Mouse (Mus musculus): ENCODE measurements around the gene Get4.

Gene Get4

DNA sequence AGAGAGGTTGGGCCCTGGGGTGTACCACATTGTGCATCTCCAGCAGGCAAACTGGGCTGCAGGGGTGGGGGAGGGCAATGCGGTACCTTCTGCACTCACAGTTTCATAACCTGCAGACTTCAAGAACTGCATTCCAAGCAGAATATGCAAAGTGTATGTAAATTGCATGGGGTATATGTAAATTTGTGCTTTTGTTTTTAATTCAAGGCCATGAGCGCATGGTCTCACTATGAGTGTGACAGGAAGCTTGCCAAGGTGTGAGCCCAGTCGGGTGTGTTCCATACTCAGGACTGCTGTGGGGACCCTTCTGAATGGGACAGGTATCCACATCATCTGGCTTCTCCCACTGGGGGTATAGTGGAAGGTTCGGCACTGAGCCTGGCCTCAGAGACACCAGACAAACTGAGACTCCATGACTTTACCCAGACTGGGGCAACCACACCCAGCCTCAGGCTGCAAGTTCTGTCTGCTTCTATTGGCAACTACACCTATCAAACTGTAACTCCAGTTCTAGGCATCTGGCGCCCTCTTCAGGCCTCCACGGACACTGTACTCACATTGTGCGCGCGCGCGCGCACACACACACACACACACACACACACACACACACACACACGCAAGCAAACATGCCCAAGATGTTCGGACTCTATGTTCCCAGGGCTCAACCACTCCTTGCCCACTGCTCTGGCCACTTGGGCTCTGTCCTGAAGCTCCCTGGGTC is 31.5 kb downstream of the Get4 start:
- no peak for DNase-seq (ENCODE audit: low spot score in 2 of 2)

DNA sequence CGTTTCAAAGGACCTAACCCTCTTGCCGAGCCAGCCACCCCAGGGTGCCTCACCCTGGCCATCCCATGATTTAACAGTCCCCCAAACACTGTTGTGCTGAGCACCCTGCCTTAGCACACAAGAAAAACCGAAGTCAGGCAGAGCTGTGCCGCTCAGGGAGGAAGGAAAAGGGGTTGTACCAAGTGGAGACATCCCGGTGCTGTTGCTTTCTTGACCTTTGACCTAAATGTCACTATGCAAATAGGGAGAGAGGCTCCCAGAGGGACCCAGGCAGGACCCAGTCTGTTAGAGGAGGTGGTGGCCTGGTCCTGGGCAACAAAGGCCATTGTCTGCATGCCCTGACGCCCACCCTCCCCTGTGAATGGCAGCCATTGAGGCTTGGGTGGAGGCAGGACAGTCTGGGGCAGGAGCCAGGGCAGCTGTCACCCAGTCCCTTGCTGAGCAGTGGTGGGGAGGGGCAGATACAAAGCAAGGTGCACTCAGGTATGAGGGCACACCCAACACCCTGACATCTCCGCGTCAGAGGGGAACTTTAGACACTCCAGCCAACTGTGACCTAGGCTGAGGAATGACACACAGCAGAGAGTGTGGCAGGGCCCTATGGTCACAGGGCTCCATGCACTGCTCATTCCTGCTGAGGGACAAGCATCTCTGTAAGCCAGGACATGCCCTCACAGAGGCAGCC is 33.4 kb downstream of the Get4 start:
- no peak for DNase-seq (ENCODE audit: low spot score in 2 of 2)

DNA sequence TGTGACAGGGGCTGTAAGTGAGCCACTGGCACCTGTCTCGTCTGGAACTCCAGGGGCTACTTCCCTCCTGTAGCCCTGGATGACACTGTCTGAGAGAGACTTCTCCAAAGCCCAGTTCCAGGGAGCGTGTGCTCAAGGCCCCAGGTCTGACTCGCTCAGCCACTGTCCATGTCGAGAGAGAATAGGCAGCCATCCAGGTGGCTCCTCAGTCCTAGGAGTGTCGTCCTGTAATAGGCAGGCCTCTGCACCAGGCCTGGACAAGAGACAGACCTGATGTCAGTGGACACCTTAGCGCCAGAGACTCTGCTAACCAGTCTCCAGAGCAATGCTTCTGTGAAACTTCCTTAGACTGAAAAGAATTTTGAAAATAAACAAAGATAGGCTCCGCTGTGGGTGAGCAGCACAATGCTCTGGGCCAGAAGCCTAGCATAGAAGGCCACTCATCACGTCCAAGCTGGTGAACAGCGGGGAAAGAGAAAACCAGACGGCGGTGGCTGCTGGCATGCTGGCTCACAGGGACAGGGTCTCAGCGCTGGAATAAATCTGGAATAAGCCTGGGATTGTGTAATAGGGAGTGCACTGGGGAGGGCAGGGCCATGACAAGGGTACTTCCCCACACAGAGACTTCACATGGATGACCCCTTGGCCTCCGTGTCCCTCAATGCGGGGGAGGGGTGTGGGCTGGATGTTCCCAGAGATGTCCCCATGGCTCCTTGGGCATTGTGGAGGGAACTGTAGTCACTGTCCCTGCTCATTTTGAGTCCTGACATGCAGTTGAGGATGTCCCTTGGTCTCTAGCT is 34.2 kb downstream of the Get4 start:
- no peak for DNase-seq (ENCODE audit: low spot score in 2 of 2)

DNA sequence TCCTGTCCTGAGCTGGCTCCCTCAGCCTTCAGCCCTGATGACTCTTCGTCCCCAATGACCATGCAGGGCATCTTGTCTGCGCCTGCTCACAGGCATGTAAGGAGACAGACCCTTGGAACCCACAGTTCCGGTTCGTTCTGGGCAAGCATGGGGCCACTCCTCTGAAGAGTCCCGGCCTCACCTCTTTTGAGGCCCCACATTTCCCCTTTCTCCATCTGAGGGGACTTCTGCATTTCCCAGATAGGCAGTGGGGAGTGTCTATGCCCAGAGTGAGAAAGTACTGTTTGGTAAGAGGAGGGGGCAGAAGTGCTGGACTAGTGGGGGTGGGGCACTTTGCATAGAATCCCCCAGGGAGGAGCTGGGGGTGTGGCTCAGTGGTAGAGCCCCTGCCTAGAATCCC is 35.0 kb downstream of the Get4 start:
- DNase-seq (ENCODE audit: low spot score in 2 of 2), result no peak

DNA sequence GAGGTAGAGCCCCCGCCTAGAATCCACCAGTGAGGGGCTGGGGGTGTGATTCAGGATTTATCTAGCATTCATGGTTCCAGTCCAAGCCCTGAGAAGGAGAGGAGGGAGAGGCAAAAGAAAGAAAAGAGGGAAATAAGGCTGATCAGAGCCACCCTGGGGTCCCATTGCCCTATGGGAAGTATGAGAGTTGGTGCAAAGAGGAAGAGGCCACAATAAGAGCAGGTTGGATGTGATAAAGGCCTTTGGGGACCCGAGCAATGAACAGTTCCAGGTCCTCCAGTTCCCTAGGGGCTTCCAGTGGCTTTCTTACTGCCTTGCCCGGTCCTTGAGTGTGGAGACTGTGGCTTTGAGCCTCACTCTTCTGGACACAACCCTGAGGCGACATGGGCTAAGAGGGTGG is 35.7 kb downstream of the Get4 start:
- no peak for DNase-seq (ENCODE audit: low spot score in 2 of 2)

DNA sequence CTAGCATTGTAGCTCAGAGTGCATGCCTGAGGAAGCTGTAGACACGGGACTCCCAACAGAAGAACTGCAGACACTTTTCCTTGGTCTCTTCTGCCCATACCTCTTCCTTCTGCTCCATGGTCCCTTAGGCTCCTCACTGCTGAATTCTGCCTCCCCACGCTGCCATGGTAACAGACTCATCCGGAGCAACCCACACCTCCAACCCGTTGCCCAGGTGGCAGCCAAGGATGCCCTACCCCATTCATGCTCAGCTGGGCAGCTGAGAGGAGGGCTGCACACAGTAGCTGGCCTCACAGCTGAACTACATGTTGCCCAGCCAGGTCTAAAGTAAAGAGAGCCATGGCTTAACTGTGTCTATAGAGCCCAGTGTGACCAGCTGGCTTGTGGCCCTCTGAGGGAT is 36.5 kb downstream of the Get4 start:
- DNase-seq (ENCODE audit: low spot score in 2 of 2), result no peak

DNA sequence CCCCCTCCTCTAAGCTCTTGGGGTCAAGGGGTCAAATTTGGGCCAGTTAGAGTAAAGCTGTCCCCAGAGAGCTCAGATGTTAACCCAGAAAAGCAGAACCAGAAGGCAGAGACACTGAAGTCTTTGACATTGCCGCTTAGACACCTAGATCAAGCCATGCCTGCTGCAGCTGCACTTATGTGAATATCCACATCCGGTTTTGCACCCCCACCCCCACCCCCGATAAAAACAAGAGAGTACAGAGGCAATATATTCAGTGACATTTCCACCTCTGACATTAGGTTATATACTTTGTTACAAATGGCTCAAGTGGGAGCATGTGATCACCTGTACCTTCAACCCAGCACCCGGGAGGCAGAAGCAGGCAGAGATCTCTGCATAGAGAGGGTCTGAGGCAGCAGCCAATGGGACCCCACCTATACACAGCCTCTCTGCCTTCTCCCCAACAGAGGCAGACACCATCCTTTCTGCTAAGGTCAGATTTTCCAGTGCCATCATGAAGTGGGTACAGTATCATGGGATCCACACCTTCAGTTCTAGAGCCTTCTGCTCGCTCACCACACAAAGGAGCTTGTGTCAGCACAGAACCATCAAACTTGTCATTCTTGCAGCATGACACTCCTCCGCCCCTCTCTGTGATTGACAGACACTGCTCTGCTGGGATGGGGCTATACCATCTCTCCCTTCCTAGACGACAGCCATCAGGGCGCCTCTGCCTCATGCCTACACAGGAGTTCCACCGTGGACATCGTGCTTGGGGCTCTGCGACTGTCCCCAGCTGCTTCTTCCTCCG is 38.5 kb downstream of the Get4 start:
- no peak for DNase-seq (ENCODE audit: low spot score in 2 of 2)

DNA sequence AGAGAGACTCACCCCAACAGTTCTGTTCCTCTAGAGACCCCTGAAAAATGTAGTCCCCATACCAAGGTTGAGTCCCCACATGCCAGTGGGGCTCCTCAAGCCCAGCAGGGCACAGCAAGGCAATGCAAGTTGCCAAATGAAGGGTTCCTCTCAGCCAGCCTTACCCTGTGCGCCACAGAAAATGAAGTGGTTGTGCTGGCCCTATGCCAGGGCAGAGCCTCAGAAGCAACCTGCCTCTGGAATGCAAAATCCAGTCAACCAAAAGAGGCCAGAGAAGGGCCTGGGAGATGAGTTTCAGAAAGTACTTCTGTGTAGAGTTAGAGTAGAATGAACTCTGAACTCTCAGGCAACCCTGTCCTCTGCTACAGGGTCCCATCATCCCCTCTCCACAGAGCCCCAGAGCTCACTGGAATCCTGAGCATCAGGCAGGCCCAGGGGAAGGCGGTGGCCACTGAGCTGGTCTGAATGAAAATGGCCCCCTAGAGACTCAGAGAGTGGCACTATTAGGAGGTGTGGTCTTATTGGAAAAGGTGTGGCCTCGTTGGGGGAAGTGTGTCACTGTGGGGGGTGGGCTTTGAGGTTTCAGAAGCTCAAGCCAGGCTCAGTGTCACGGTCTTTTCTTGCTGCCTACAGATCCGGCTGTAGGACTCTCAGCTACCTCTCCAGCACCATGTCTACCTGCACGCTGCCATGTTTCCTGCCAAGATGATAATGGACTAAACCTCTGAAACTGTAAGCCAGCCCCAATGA is 39.9 kb downstream of the Get4 start:
- no peak for DNase-seq (ENCODE audit: low spot score in 2 of 2)

DNA sequence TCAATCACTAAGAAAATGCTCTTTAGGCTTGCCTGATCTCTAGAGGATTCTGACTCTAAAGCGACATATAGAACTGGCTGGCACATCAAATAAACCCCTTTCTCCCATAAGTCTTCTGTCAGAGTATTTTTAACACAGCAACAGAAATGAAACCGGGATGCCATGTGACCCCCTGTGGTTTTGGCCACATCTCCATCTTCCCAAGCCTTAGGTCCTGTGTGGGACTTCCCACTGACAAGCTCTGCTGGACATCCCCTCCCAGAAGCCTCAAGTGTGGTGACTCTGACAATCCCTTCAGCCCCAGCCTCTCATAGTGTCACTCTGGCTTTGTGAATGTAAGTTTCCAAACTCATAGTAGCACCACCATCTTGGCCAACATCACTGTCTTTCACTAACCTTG is 42.0 kb downstream of the Get4 start:
- no peak for DNase-seq (ENCODE audit: low spot score in 2 of 2)

DNA sequence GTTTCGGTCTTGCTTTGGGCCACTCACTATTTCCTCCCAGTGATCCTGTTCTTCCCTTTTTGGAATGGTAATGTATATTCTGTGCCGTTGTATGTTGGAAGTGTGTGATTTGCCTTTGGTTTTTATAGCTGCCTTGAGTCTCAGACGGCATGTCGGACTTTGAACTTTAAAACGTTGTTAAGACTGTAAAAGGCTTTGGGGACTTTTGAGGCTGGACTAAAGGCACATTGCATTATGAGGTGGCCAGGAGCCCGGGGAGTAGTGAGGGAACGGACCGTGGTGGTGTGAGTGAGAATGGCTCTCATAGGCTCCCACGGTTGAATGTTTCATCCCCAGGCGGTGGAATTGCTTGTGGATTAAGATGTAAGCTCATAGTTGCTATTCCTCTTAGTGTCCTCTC is 45.0 kb downstream of the Get4 start:
- no peak for DNase-seq (ENCODE audit: low spot score in 2 of 2)

DNA sequence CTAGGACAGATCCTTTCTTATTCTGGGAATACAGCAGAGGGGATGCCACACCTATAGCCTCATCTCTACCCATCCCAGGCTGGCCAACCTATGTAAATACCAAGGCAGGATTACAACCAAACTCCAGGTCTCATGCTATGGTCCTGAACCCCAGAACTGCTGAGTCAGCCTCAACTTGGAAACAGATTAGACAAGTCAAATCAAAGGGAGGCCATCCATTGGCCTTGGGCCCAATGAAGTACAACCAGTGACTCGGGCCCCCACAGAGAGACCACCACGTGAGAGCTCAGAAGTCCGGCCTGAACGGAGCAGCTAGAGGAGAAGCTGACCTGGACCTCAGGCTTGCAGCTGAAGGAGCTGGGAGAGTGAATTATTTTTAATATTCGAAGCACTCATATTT is 45.6 kb downstream of the Get4 start:
- DNase-seq (ENCODE audit: low spot score in 2 of 2), result no peak

DNA sequence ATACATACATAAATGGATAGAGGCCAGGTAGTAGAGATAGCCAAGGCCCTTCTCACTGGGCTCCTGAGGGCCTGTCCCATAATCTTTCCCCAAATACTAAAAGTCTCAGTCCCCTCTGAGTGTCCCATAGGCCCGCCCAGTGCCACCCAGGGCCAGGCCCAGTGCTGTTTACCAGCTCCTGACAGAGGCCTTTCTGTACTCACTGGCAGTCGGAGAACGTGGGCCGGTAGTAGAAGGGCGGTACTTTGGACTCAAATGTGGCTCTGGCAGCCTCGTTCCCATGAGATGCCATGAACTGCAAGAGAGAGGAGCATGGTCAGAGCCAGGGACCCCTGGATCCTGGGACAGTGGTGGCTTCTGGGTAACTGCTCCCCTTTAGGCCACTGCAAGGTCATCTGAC is 50.0 kb downstream of the Get4 start:
- DNase-seq (ENCODE audit: low spot score in 2 of 2), result no peak

DNA sequence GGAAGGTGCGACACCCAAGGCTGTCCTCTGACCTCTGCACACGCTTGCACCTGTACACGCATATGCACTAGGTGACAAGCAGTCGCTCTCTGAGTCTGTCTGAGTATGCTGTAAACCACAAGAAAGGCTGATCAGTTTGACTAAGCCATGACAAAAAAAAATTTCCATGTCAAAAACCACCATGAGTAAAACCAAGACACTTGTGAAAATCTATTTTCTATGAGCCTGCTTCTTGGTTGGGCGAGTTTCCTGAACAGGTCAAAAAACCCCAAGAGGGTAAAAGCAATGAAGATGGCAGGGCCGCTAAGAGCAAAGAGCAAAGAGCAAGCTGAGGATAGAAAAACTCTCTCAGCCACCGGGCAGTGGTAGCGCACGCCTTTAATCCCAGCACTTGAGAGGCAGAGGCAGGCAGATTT is 51.5 kb downstream of the Get4 start:
- DNase-seq (ENCODE audit: low spot score in 2 of 2), result no peak

DNA sequence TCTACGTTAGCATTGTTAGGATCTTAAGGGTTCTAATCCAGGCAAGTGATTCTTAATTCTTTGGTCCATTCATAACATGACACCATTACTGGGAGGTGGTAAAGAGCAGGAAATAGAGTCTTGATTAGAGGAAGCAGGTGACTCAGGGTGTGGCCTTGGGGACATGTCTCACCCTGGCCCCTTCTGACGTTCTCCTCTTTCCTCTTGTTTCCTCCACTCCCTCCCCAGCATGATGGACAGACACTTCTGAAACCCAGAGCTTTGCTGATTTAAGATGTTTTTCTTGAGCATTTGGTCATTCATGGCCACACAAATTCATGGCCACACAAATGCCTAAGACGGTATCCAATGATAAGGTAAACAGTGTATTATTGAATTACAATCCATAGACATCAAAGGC is 57.8 kb downstream of the Get4 start:
- DNase-seq (ENCODE audit: low spot score in 2 of 2), result no peak

DNA sequence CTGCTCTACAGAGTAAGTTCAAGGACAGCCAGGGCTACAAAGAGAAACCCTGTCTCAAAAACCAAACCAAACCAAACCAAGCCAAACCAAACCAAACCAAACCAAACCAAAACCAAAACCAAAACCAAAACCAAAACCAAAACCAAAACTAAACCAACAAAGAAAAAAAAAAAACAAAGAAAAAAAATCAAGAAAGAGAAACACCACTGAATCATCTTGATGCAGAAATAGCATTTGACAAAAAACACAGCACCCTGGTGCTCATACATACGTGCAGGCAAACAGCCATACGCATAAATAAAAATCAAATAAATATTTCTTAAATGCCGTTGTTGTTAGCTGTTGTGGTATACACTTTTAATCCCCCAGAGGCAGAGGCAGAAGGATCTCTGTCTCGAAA is 58.4 kb downstream of the Get4 start:
- no peak for DNase-seq (ENCODE audit: low spot score in 2 of 2)

DNA sequence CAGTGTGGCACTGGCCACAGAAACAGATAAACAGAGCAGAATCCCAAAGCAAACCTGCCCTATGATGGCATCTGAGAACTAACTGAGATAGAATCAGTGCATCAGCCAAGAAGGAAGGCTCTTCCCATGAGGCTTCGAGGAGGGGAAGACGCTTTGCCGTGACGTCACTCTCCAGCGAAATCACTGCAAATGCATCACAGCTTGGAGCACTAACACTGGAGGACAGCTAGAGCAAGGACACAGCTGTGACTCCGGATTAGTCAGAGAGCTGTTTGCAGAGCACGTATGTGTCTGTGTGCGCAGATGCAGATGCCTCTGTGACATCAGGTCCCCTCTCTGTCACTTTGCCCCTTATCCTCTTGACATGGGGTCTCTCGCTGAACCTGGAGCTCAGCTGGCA is 59.7 kb downstream of the Get4 start:
- DNase-seq (ENCODE audit: low spot score in 2 of 2), result no peak

DNA sequence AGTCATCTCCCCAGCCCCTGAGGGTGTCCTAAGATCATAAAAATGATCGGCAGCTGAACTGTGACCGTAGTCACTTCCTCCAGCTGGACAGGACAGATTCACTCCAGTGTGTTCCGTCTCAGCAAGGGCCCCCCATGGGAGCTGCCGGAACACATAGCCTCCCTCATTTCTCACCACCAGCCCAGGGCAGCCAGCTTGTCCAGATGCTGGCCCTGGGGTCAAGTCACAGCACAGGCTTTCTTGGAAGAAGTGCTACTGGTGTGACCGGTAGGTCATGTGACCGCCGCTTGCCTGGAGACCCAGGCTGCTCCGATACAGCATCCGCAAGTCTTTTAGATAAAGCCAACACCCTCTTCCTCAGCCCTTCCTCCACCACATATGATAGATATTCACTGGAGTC is 61.4 kb downstream of the Get4 start:
- DNase-seq (ENCODE audit: low spot score in 2 of 2), result no peak

DNA sequence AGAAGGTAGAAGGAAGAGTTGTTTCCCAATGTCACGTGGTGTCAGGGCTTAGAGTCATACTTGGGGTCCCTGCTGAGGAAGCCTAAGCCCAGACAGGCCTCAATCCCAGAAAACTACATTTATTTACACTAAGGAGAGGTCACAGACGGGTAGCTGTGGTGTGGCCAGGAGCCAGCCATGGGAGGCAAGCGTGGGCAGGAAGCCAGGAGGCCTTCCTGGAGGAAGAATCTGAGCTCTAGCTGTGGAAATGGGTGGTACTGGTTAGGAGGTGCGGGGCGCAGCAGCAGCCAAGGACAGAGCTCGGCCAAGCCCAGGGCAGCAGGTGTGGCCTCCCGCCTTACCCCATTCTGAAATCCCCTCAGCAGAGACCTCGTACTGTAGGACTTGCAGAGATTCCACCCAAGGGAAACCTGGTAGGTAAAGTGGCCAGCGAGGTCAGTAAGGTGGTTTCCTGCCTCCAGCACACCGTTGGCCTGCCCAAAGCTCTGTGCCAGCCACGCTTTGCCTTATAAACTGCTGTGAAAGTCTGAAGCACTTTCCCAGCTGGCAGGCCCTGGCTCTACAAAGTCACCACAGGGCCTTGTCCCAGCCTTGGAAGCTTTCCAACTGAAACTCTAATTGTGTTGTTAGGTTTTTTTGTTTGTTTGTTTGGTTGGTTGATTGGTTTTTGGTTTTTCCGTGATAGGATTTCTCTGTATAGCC is 63.0 kb downstream of the Get4 start:
- no peak for DNase-seq (ENCODE audit: low spot score in 2 of 2)

DNA sequence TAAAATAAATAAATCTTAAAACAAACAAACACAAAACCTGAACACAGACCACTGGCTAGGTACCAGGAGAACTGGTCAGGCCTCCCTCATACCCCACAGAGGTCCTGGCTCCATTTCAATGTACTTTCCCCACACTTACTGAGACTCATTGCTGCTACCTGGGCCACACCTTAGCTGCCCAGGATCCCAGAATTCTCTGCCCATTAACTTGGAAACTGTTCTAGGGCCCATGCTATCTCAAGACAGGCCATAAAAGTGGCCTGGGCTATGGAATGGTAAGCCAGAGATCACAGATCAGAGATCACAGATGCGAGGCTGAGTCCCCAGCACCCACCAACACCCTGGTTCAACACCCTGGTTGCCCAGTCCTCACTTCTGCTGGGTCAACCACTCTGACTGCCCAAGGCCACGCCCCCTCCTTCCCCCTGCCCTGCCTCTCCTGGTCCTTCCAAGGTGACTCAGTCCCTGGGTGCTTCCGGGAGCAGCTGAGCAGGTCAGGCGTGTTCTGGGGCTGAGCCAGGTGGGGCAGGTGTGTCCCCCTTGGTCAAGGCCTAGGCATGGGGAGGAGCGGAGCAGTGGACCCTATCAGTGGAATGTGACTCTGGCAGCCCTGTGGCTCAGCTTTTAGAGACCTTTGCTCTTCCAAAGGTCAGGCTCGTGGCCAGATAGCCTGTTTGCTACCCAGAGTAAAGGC is 65.0 kb downstream of the Get4 start:
- no peak for DNase-seq (ENCODE audit: low spot score in 2 of 2)

Data from cerebellum, postnatal 4 days (tissue).